Mouse (Mus musculus) thymus, adult 2 months (tissue): Measurements from ENCODE around the gene LTO1.

ENCODE experiments used
- CTCF ChIP-seq: fragments of 200-500 bp; IDR thresholded peaks from 2 replicates; pipeline ENCODE4 v1.5.1; 2012; ENCODE audit warnings: mild to moderate bottlenecking, control low read depth, low read length, moderate library complexity, borderline replicate concordance; ENCODE audit not compliant: control insufficient read depth, poor library complexity, insufficient read depth; ENCODE audit errors: extremely low read depth
- POLR2A ChIP-seq: fragments of 200-500 bp; IDR thresholded peaks from 2 replicates; pipeline ENCODE4 v1.6.1; 2012; ENCODE audit warnings: mild to moderate bottlenecking, low read length, control low read depth, moderate library complexity; ENCODE audit not compliant: control insufficient read depth, poor library complexity, insufficient read depth; ENCODE audit errors: extremely low read depth

DNA sequence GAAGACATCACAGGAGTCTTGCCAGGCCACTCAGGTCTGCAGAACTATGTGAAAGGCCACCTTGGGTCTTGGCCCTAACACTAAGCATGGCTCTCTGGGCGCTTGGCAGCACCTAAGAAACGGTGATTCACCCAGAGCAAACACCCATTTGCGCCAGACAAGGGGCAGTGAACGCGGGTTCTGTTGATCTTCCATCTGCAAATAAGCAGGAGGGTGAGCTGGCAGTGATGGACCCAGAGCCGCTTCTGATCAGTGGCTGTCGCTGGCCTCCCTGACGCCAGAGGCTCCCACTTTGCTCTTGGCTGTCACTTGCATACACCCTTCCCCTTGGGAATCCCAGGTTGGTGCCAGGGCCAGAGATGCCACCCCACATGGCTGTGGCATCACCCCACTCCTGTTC, 14.6 kb downstream of the LTO1 start:
- TF ChIP-seq CTCF (no peak), POLR2A (no peak)
